Mouse (Mus musculus) lung, postnatal 0 days (tissue): ENCODE results near the gene Ankrd9.

Experiments
- CTCF ChIP-seq: IDR thresholded peaks from 2 replicates; pipeline ENCODE4 v1.5.1; 2016; ENCODE audit warnings: antibody characterized with exemption, mild to moderate bottlenecking
- EP300 ChIP-seq: IDR thresholded peaks from 2 replicates; pipeline ENCODE4 v1.6.1; 2016; ENCODE audit warnings: antibody characterized with exemption, mild to moderate bottlenecking, control low read depth

DNA sequence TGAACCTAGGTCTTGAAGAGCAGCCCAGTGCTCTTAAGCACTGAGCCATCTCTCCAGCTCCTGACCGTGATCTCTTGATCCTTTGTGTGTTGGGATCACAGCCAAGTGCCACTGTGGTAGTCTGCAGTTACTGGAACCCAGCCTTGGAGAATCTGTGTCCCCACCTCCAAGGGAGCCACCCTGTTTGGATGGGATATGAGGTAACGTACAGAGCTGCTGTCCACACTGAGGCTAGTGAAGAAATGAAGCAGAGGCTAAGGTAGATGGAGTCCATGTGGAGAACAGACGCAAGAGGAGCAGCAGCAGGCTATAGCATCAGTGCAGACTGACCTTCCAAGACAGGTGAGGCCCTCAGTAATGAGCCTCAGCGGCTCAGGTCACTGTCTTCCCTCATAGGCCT lies 5.0 kb downstream of the Ankrd9 start:
- TF ChIP-seq EP300 (no peak), CTCF (no peak)
